Mouse (Mus musculus) stomach, embryonic 16.5 days (tissue): ENCODE results near the gene Foxp1. TPM values are rescaled to one million over a fixed set of nuclear protein-coding genes. Genes with fewer than 3 reads are reported as not detected.

Experiments
- ATAC-seq: fragments of 200-750 bp; cut with Nextera tagmentation; 2 replicates; pipeline ENCODE4 v1.8.0; 2017; ENCODE audit warnings: moderate number of reproducible peaks, moderate TSS enrichment; ENCODE audit not compliant: insufficient read depth, low FRiP score
- H3K27ac ChIP-seq: fragments of 300-500 bp; sonication (generic); 2 replicates; pipeline ENCODE4 v1.5.1; 2014; ENCODE audit warnings: low read length
- H3K27me3 ChIP-seq: fragments of 300-500 bp; sonication (generic); 2 replicates; pipeline ENCODE4 v1.6.1; 2014; ENCODE audit warnings: low read length, control low read depth, mixed read lengths; ENCODE audit not compliant: control insufficient read depth, insufficient read depth
- H3K36me3 ChIP-seq: fragments of 300-500 bp; sonication (generic); 2 replicates; pipeline ENCODE4 v1.6.1; 2014; ENCODE audit warnings: low read length; ENCODE audit not compliant: control insufficient read depth, insufficient read depth
- H3K4me1 ChIP-seq: fragments of 300-500 bp; sonication (generic); 2 replicates; pipeline ENCODE4 v1.6.1; 2014; ENCODE audit warnings: low read length, control low read depth, mixed read lengths; ENCODE audit not compliant: control insufficient read depth, insufficient read depth
- H3K4me2 ChIP-seq: fragments of 300-500 bp; sonication (generic); 2 replicates; pipeline ENCODE4 v1.6.1; 2014; ENCODE audit warnings: low read depth, low read length, mixed read lengths
- H3K4me3 ChIP-seq: fragments of 300-500 bp; sonication (generic); replicated peaks from 2 replicates; pipeline ENCODE4 v1.5.1; 2014; ENCODE audit warnings: mild to moderate bottlenecking, low read length
- H3K9ac ChIP-seq: fragments of 300-500 bp; sonication (generic); 2 replicates; pipeline ENCODE4 v1.6.1; 2014; ENCODE audit warnings: low read length
- H3K9me3 ChIP-seq: fragments of 300-500 bp; sonication (generic); replicated peaks from 2 replicates; pipeline ENCODE4 v1.6.1; 2016; ENCODE audit warnings: low read length, control low read depth; ENCODE audit not compliant: control insufficient read depth
- WGBS: fragments of 180-500 bp; shearing (Covaris S2); extraction: QIAGEN DNeasy Blood & Tissue Kit; methylation state at CpG from one replicate; pipeline ENCODE4 v1.1.7; 2014; 5-methylcytosine and 5-hydroxymethylcytosine counted together
- polyA plus RNA-seq: library from polyadenylated mRNA; unstranded; fragments of >200 nt; fragmentation: Nextera tagmentation; extraction: Ambion mirVana; gene quantifications from 2 replicates; pipeline ENCODE4 v1.2.1, GENCODE M21; 2015

Foxp1 gene
- polyA plus RNA-seq, 1 experiment from 2014 or later: 108 TPM

DNA sequence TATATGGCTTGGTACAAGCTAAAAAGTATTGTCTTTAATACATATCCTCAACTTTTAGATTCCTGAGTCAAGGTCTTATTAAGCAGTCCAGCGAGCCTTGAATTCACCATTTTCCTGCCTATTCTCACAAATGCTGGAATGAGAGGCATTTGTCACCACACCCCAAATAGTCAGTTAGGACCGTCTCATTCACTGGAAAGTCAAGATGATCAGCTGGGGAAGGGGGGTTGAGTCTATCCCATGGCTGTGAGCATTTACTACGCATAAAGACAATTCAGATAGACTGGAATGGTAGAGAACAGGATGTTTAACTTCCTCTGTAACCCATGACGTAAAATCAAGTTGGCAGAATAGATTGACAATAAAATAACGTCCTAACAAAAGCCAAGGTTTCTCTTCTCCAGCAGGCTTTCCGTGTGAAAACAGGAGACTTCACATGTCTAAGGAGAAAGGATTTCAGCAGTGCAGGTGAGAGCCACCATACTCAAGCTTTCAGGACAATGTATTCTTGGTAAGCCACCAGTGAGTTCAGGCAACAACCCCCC is 351.2 kb downstream of the Foxp1 start:
- H3K27ac ChIP-seq: peak overlapping the region; percentile 90
- no peaks in the 10 kb centered on the region for H3K27me3 ChIP-seq
- no peak for ATAC-seq
- WGBS: 54% methylated on average over 6 of the region's 6 CpGs
- H3K9ac ChIP-seq: peak overlapping the region; percentile 31; the same call in 1 of the 2 replicates
- H3K4me2 ChIP-seq: peak overlapping the region; percentile 33
- H3K4me3 ChIP-seq: peak overlapping the region; percentile 10; the same call in 1 of the 2 replicates
- peaks cover 26% of the 10 kb centered on the region for H3K4me1 ChIP-seq
- no peaks in the 10 kb centered on the region for H3K36me3 ChIP-seq
- H3K9me3 ChIP-seq: no peaks in the 10 kb centered on the region

DNA sequence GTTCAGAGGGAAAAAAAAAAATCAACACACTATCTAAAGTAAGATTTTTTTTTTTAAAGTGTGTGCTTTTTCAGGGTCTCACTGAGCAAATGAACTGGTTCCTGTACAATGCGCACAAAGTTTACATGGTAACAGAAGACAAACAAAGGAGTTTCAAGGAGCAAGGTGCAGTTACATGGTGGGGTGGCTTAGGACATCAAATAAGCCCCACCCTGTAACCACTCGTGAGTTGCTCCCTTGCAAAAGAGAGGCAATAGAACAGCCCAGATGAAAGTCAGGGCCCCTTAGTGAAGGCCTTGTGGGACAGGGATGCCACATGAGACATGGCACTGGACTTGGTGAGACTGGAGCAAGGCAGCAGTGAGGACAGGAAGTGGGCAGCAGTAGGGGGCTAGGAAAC is 353.8 kb downstream of the Foxp1 start:
- H3K27ac ChIP-seq: peak overlapping the region; percentile 85

DNA sequence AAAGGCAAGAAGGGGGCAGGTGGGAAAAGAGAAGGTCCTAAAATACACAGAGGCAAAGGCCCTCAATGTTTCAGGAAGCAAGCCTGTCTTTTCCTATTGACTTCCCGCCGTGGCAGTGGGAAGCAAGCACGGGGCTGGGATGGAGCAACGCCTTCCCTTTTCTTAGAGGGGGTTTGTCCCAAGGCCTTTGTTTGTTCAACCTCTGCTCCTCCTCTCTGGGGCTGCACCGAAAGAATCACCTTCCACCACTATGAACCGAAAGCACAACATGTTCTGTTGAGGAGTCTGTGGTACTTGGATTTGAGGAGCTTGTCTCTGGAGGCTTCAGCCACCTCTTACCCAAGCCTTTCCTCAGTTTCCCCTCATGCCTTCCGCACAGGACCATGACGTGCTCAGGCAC is 355.5 kb downstream of the Foxp1 start:
- Histone ChIP-seq H3K4me2 (0 out of 2 replicates have a peak overlapping the region, but pooled peaks have one; percentile 2), H3K27me3 (no peaks in the 10 kb centered on the region), H3K4me3 (no peak overlapping the region), H3K9ac (no peak overlapping the region), H3K27ac (peak overlapping the region; percentile 77), H3K36me3 (no peaks in the 10 kb centered on the region), H3K9me3 (no peaks in the 10 kb centered on the region), H3K4me1 (peaks cover 14% of the 10 kb centered on the region)
- WGBS: 56% methylated on average over 8 of the region's 8 CpGs
- no peak; the same call in 1 of the 2 replicates for ATAC-seq

More for the DNA sequence above, 353.8 kb downstream of the Foxp1 start:
- no peaks in the 10 kb centered on the region for H3K36me3 ChIP-seq
- no peak overlapping the region for H3K4me3 ChIP-seq
- H3K4me1 ChIP-seq: peaks cover 19% of the 10 kb centered on the region
- no peaks in the 10 kb centered on the region for H3K27me3 ChIP-seq
- no peaks in the 10 kb centered on the region for H3K9me3 ChIP-seq
- H3K4me2 ChIP-seq: no peak overlapping the region
- 0 out of 2 replicates have a peak overlapping the region, but pooled peaks have one; percentile 21 for H3K9ac ChIP-seq
- WGBS: 59% methylated on average over 2 of the region's 2 CpGs
- ATAC-seq: peak; percentile 56; the same call in 1 of the 2 replicates

DNA sequence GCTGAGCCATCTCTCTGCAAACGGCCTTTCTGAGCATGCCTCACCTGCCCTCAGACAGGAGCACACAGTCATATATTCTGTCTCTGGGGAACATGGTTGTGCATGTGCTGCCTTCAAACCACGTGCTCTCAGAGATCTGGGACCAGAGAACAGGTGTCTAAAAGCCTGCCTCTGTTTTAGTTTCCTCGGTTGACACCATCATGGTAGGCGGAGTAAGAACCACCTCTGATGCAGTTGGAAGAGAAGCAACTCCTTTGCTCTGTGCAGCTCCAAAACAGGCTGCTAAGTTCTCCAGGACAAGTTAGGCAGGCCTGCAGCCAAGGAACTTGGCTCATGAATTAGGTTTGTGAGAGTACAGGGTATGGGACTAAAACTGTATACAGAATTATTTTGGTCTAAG is 356.4 kb downstream of the Foxp1 start:
- no peaks in the 10 kb centered on the region for H3K27me3 ChIP-seq
- peaks cover 12% of the 10 kb centered on the region for H3K4me1 ChIP-seq
- H3K36me3 ChIP-seq: no peaks in the 10 kb centered on the region
- H3K9me3 ChIP-seq: no peaks in the 10 kb centered on the region
- H3K27ac ChIP-seq: peak overlapping the region; percentile 3; the same call in 1 of the 2 replicates
- no peak overlapping the region for H3K4me2 ChIP-seq
- no peak for ATAC-seq
- no peak overlapping the region for H3K4me3 ChIP-seq
- WGBS: 79% methylated on average over 4 of the region's 4 CpGs
- no peak overlapping the region for H3K9ac ChIP-seq

DNA sequence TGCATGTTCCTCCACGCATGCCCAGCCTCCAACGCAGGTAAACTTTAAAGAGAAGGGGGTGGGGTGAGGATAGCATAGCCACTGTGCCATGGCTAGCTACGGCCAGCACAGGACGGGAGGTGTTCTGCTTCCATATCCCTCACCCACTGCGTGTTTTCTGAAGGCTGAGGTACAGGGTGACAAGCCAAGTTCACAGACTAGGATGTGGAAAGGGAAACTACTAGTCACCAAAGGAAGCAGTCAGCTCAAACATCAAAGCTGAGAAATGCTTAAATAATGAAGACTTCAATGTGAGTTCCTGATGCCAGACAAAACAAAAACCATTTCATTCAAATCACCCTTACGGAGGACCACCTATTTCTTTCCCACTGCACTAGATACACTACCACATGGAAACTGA is 357.8 kb downstream of the Foxp1 start:
- H3K9me3 ChIP-seq: no peaks in the 10 kb centered on the region
- 78% methylated on average over 6 of the region's 6 CpGs for WGBS
- H3K4me3 ChIP-seq: no peak overlapping the region
- peaks cover 20% of the 10 kb centered on the region for H3K4me1 ChIP-seq
- no peaks in the 10 kb centered on the region for H3K27me3 ChIP-seq
- no peak overlapping the region for H3K27ac ChIP-seq
- H3K9ac ChIP-seq: no peak overlapping the region
- no peak for ATAC-seq
- no peaks in the 10 kb centered on the region for H3K36me3 ChIP-seq
- no peak overlapping the region for H3K4me2 ChIP-seq

DNA sequence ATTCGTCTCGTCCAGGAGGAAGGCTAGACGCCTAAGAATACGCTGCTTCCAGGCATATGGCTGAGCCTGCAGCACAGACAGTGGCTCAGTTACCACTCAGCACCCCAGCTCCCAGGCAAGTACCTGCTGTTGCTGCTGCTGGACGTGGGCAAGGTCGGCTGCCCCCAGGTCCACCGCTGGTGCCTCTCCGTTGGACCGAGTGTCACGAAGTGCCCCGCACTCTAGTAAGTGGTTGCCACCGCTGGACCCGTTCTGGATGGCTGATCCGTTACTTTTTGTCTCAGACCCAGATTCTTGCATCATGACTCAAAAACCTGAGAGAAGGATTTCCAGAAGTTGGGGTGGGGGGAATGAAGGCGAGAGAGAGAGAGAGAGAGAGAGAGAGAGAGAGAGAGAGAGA is 359.8 kb downstream of the Foxp1 start:
- no peaks in the 10 kb centered on the region for H3K36me3 ChIP-seq
- no peak overlapping the region for H3K4me3 ChIP-seq
- H3K27ac ChIP-seq: peak overlapping the region; percentile 6; the same call in 1 of the 2 replicates
- no peak overlapping the region for H3K4me2 ChIP-seq
- H3K9me3 ChIP-seq: no peaks in the 10 kb centered on the region
- no peak for ATAC-seq
- no peaks in the 10 kb centered on the region for H3K27me3 ChIP-seq
- no peak overlapping the region for H3K9ac ChIP-seq
- peaks cover 25% of the 10 kb centered on the region for H3K4me1 ChIP-seq
- WGBS: 86% methylated on average over 15 of the region's 15 CpGs

DNA sequence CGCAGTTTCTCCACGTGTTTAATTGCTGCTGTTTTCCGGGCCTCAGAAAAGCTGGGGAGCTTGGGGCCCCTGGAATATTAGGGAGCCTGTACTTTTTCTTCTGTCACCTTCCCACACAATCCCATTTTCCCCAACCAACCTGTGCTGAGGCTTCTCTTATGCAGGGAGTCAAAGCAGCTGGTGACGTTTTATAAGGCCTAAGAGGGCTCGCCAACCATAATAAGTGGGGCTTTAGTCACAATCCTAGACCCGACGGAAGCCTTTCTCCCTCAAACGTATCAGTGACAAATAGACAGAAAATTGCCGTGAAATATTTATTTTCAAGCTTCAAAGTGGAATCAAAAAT is 362.2 kb downstream of the Foxp1 start:
- 44% methylated on average over 9 of the region's 9 CpGs for WGBS
- H3K4me2 ChIP-seq: peak overlapping the region; percentile 14; the same call in 1 of the 2 replicates

DNA sequence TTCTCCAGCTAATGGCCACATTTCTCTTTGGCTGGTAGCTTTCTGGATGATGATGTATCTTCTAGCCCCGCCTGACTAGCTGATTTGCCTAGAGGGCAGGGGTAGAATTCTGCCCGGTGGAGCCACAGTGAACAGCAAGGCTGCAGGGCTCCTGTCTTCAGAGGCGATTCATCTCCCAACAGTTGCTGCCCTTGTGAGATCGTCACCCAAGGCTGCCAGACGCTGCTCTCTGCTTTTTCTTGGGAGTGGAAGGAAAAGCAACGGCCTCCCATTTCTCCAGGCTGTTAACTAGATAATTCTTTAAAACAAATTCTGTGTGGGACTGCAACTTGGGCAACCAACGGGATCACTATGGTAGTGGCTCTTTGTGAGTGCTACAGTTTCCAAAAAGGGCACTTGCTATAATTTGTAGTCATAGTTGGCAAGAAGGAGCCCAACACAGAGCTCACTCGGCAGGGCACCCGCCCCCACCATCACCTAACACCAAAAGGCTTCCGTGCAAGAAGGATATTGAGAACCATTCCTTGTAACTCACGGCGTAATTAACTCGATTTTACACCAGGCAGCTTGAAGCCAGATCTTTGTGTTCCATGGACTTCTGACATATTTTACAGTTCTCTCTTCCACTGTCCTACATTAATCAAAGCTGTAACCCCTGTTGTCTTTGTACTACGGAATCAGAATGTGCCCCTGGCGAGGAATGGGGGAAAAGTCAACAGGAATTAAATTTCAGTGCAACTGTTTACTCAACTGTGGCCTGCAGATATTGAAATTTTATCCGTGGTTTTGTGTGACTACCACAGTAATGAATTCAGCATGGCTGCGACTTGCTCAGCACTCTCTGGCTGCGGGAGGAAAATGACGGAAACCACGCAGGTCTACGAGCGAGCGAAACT is 362.8 kb downstream of the Foxp1 start:
- Histone ChIP-seq H3K27me3 (no peaks in the 10 kb centered on the region), H3K4me2 (peak overlapping the region; percentile 14; the same call in 1 of the 2 replicates), H3K36me3 (no peaks in the 10 kb centered on the region), H3K4me3 (no peak overlapping the region), H3K4me1 (peaks cover 20% of the 10 kb centered on the region), H3K9ac (peak overlapping the region; percentile 2; the same call in 1 of the 2 replicates), H3K27ac (peak overlapping the region; percentile 56), H3K9me3 (no peaks in the 10 kb centered on the region)
- ATAC-seq: peak; percentile 53; the same call in 1 of the 2 replicates
- 36% methylated on average over 23 of the region's 23 CpGs for WGBS

More for the DNA sequence above, 362.2 kb downstream of the Foxp1 start:
- no peak for ATAC-seq
- Histone ChIP-seq H3K4me1 (peaks cover 24% of the 10 kb centered on the region), H3K4me3 (no peak overlapping the region), H3K27ac (peak overlapping the region; percentile 56), H3K9me3 (no peaks in the 10 kb centered on the region), H3K36me3 (no peaks in the 10 kb centered on the region), H3K27me3 (no peaks in the 10 kb centered on the region), H3K9ac (peak overlapping the region; percentile 2; the same call in 1 of the 2 replicates)

DNA sequence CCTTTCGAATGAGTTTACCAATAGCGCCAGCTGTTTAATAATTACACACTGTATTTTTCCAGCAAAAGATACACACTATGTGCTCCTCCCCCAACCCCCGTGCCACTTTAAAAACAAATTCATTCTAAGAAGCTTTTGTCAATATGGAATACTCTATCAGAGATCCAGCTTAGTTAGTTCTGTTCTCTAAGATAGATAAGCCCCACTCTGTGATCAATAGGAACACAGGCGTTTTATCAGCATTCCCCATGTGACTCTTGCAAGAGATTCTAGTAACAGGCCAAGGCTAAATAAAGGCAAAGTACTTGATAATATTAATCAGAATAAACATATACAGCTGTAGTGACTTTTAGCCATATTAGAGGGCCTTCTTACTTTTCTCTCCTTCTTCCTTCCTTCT is 368.8 kb downstream of the Foxp1 start:
- H3K27ac ChIP-seq: no peak overlapping the region
- no peak overlapping the region for H3K4me2 ChIP-seq
- ATAC-seq: no peak
- H3K4me1 ChIP-seq: 0 out of 2 replicates have a peak, but pooled peaks cover 5% of the 10 kb centered on the region
- H3K9me3 ChIP-seq: no peaks in the 10 kb centered on the region
- no peak overlapping the region for H3K4me3 ChIP-seq
- WGBS: 70% methylated on average over 4 of the region's 4 CpGs
- H3K27me3 ChIP-seq: no peaks in the 10 kb centered on the region
- H3K36me3 ChIP-seq: no peaks in the 10 kb centered on the region
- no peak overlapping the region for H3K9ac ChIP-seq
